Mouse (Mus musculus) urinary bladder, postnatal 25 days (tissue): Measurements from ENCODE around the gene Fry.

ENCODE experiments used
- DNase-seq: peaks from one replicate; pipeline ENCODE4 v3.0.0; 2022; ENCODE audit warnings: low spot score

The Fry gene

DNA sequence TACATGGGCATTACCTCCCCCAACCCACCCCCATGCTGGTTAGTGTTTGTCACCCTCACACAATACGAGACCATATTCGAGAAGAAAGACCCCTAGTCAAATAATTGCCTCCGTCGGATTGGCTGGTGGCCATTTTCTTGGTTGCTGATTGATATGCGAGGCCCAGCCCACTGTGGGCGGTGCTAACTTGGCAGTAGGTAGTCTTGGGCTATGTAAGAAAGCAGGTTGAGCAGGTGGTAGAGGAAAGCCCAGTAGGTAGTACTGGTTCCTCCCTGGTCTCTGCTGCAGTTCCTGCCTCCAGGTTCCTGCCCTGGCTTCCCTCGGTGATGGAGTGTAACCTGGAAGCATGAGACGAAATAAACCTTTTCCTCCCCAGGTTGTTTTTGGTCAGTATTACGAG, 153.7 kb downstream of the Fry start:
- DNase-seq, result no peak

DNA sequence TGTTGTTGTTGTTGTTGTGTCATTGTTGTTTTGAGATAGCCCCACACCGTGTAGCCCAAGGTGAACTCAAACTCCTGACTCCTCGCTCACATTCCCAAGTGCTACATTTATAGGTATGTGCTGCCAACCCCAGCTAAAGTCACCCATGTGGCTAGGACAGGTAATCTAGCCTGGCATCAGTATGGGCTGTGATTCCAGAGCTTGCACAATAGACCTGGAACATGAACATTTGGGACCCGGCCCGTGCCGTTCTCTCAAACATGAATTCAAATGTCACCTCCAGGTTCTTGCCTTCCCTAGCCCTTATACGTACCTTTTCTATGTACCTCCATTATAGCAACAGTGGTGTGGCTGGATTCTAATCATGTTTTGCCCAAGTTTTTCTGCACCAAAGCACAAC, 156.9 kb downstream of the Fry start:
- no peak for DNase-seq

DNA sequence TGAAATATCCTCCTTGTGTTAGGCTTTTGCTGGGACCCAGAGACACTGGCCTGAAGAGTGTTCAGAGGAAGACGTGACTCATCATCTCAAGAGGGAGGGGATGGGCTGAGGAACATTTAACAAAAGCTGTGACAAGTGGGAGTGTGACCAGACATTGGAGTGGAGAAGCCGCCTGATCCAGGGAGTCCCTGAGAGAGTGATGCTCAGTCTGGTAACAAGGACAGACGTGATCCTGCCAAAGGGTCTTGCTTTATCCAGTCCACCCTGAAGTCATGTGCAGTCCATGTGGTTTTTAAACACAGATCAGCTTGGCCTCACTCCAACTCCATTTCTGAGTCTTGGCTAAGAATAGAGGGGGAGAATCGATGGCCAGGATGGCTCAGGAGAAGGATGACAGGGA, 158.2 kb downstream of the Fry start:
- DNase-seq, result no peak

DNA sequence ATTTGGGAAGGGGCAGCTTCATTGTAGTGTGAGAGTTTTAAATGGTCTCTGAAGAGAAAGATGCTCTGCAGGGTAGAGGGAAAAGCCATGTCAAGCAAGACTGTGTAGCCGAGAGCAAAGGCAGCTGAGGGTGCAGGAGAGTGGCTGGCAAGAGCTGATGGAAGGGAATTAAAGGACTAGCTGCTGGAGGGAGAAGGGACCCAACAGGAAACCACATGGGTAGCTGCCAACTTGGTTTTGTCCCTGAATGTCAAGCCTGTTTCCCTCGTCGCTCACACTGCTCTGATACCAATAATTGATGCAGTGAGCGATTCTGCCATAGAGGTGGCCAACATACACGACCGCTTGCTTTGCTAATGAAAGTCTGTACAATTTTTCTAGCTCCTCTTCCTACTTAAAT, 160.9 kb downstream of the Fry start:
- no peak for DNase-seq

DNA sequence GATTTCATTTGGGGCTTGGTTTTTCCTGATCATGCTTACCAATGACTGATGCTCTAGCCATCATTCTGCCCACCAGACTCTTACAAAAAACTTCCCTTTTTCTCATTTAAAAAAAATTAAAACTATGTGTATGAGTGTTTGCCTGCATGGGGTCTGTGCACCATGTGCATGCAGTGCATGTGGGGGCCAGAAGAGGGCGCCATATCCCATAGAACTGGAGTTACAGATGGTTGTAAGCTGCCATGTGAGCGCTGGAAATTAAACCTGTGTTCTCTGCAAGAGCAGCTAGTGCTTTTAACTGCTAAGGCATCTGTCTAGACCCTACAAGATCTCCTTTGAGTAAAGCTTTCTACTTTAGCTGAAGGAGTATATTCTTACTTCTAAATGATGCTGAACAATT, 162.6 kb downstream of the Fry start:
- DNase-seq, result no peak

DNA sequence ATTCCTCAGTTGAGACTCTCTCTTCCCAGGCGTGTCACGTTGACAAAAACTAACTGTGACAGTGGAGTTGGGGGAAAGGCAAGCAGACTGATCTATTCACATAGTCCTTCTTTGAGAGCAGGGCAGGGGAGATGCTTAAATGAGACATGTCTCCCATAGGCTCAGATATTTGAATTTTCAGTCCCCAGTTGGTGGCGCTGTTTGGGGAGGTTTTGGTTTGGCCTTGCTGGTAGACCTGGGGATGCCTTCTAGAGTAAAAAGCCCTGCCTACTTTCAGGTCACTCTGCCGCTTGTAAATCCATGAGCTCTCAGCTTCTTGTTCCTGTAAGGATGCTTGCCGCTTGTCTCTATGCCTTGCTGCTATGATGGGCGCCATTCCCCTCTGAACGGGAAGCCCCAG, 163.6 kb downstream of the Fry start:
- DNase-seq, result no peak

DNA sequence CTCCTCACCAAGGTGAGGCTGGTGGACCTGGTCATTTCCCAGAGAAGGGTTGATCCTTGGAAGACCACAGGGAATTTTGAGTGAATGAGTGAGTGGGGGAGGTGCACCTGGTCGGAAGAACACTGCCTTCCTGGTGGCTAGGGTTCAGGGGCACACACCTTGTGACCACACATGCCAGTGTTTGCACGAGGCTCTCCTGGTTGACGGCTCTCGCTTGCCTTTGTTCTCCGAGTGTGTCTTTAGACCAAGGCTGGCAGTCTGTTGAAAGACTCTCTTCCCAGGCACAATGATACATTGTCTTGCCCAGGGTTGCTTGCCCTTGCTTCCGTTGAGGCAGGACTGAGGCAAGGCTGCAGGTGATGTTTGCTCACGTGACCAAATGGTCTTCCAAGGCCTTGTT, 169.5 kb downstream of the Fry start:
- no peak for DNase-seq

DNA sequence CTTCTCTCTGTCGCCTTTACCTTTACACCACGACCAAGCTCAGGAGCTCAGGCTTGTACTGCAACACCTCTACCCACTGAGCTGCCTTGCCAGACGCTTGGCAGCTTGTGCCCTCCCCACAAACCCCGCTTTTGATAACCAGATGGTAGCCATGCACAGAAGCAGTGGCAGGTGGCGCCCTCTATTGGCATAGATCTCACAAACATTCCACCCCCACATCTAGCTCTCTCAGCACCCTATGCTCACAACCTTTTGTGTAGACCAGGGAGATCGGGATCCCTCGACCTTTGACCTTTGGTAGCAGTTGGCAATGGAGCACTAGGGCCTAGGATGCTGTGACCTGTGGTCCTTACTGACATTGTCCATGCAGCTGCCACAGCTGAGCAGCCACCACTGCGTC, 171.2 kb downstream of the Fry start:
- DNase-seq, result no peak

DNA sequence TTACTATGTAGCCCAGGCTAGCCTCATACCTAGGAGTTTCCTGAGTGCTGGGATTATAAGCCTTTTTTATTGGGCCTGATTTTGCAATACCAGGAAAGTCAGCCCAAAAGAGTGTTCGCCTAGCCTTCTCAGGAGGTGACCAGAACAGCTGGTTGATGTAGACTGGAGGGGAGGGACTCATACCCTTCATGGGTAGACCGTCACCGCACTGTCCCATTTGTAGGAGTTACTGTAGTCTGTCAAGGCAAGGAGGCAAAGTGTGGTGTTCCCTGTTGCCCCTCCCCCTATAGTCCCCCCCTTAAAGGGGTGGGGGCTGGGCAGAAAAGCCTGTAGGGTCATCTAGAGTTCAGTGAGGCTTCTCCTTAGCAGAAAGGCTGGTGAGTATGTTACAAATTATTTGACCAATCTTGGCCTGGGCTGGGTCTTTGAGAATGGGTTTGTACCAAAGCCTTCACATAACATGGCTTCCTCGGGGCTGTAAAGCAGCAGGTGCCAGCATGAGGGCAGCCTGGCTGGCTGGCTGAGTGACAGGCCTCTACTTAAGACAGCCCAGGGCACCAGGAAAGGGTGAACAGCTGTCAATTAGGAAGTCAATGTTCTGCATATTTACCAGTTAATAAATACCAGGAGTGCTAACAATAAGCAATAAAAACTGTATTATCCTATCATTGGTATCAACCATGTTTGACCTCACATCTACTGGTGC, 172.2 kb downstream of the Fry start:
- no peak for DNase-seq

DNA sequence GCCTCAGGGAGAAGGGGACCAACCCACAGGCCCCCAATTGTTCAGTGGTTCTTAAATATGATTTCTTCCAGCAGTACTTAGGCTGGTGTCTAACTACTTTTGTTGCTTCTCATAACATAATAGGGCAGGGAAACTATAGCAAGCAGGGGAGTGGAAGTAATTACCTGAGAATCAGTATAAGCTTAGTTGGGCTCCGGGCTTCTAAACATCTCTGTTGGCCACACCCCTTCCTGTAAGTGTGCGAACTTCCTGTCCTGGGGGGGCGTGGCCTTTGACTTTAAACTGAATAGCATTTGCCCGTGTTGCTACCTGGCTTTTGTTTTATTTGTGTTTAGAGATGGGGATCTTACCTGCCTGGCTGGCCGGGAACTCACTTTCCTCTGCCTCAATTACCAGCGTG, 172.8 kb downstream of the Fry start:
- DNase-seq, result no peak

DNA sequence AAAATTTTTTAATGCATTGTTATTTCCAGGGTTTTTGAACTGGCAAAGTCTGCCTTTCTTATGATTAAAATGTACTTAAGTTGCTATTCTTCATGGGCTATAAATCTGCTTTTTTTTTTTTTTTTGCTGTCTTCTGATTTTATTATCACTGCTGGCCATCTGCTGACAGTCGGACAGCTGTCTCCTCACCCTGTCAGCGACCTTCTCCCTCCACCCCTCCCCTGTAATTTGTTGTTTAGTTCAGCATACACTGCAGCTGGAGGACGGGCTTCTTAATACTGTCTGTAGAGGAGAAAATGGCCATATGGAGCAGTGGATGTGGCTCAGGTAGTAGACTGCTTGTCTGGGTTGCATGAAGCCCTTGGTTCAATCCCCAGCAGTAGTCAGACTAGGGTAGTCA, 173.7 kb downstream of the Fry start:
- no peak for DNase-seq

DNA sequence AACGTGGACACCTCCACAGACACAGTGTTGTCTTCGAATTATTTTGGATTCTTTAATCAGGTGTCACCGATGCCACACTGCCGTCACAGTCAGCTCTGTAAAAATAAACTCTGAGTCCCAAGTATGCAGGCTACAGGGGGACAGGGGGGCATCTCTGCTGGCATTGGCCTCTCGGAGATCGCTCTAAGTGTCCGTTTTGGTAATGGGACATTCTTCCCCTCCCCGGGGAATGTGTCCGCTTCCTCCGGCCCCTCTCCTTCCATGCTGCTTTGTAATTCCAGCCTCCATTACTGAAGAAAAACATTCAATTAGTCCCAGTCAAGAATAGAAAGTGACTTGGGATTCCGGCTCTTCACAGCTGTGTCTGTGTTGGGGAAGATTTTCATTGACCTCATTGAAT, 175.9 kb downstream of the Fry start:
- DNase-seq, result no peak

DNA sequence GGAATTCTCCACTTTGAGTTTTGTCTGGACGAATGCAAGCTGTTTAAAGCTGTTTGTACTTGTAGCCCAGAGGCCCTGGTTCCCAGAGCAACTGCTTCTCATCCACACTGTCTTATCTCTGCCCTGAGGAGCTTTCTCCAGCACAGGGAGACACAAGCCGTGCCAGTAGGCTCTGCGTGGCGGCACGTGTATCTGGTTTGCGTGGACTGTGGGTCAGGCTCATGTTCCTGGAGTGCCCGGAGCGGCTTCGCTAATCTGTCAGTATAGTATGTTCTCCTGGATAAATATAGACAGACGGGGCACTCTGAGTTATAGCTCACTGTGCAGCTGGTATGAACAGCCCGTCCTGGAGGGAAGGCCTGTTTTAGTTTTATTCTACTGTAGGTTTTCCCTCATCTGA, 176.7 kb downstream of the Fry start:
- DNase-seq, result no peak

DNA sequence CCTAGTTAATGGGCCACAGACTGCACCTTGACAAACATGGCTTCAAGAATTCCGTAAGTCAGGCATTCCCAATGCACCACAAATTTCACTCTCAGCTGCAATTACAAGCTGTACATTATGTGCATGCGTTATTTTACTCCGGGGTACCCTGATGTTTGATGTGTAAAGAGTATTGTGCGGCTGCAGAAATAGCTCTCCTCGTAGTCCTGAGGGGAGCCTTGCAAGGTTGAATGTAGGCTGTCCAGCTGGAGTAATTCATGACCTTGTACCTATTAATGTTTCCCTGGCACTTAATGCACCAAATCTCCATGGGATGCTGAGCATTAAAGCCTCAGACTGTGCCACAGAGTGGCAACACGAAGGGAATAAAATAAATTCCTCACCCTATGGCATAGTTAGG, 180.5 kb downstream of the Fry start:
- no peak for DNase-seq

DNA sequence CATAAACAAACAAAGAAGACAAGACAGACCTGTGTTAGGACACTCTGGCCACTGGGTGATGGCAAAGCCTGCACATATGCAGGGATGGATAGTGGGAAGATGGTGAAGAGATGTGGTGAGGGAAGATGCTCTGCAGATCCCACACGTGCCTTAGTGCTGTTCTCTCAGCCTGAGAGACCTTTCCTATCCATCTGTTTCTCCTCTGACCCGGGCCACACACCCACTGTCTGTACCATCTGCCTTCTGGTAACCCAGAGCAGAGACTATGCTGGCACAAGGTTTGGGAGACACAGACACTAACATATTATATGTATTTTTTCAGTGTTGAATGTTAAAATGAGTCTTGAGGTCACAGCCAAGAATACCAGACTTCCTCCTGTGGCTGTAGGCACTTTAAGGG, 183.7 kb downstream of the Fry start:
- no peak for DNase-seq

DNA sequence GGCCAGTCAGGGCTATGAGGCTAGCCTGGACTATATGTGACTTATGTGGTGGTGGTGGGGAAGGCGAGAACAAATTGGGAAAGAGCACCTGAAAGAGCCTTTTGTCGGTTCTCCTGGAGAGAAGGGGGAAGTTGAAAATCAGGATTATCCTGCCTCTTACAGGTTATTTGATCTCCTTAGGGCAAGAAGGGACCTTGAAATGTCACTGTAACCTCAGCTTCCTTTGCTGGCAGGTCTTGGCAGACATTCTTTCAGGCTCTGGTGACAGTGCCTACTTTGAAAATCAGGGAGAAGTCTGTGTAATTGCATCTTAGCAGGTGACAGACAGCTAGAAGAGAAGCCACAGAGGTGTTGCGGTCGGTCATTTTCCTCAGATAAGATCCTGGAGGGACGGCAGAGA, 184.6 kb downstream of the Fry start:
- DNase-seq, result no peak

DNA sequence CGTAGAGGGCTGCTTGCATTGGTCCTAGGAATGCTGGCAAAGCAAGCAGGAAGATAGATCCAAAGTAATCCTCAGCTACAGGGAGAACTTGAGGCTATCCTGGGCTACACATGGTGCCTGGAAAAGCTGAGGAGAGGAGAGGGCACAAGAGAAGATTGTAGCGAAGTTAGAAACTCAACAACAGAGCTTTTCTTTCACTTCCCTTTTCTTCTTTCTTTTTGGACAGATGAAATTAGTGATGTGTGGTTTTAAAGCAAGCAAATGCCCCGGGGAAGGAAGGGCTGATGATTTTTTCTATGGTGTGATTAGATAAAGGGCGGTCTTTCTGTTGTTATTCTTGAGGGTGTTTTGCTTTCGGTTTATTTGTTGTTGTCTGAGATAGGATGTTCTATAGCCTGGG, 188.1 kb downstream of the Fry start:
- no peak for DNase-seq

DNA sequence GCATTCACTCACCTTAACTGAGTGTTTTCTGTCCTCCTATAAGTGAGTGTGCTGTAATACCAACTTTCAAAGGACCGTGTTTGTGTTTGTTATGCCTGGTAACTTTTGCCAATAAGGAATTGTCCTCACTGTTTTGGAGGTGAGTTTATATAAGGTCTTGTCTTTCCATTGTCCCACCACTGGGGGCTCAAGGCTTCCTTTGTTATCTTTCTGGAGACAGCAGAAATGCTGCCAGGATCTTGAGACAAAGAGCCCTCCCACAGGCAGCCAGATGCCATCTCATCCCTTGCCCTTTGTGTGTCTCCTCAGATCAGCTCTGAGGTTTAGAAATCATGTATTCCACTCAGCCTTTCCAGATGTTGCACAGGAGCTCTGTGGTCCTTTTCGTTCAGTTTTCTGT, 194.8 kb downstream of the Fry start:
- no peak for DNase-seq

DNA sequence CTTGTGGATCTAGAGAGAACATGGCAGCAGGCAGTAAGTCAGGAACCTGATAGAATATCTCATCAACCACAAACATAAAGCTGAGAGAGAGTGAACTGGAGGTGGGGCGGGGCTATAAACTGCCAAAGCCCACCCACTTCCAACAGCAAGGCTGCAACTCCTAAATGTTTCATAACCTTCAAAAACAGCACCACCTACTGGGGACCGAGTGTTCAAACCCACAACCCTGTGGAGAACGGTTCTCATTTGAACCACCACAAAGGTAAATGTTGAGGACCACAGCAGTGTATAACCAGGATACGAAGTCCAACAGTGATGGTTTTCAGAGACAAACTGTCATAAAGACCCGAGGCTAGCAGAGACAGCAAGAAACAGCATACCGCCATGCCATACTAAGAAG, 196.1 kb downstream of the Fry start:
- no peak for DNase-seq

DNA sequence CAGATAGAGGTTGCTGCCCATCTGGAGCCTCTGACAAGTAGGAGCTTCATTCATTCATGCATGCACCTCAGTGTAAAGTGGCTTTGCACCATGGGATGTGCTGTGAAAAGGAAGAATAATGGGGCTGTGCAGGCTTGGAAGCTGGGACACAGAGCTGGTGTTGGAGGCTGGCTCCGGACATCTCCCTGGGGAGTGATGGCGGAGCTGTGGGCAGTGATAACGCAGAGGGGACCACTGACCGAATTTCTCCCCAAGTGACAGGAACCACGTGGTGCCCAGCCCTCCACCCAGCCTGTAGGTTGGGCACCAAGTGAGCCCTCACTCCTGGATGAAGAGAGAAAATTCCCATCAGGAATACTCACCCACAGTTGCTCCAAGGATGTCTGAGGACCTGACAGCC, 207.0 kb downstream of the Fry start:
- DNase-seq, result no peak

DNA sequence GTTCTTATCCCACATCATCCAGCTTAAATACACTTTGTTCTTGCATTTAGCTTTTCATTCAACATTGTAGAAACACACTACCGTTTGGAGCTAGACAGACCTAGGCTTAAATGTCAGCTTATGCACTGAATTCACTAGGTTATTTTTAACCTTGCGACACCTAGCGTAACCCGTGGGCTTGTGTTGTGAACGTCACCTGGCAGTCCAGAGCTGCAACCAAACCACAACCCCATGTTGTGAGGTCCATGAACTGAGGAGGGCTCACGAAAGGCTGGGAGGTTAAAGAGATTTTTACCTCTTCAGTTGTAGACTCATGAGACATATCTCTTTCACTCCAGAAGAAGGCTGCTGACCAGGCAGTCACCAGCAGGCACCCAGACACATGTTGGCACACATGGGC, 210.2 kb downstream of the Fry start:
- DNase-seq, result no peak

DNA sequence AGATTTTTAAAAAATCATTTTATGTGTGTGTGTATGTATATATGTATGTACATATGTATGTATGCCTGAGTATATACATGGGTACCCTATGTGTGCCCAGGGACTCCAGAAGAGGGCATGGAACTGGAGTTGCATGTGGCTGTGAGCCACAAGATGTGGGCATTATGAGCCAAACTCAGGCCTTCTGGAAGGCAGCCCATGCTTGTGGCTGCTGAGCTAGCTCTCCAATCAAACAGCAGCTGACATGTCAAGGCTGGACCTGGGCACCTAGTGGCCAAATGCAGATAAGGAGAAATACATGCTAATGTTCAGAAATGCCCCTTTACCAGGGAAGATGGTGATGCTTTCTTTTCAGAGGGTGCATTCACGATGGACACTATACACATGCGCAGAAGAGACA, 213.4 kb downstream of the Fry start:
- DNase-seq, result no peak

DNA sequence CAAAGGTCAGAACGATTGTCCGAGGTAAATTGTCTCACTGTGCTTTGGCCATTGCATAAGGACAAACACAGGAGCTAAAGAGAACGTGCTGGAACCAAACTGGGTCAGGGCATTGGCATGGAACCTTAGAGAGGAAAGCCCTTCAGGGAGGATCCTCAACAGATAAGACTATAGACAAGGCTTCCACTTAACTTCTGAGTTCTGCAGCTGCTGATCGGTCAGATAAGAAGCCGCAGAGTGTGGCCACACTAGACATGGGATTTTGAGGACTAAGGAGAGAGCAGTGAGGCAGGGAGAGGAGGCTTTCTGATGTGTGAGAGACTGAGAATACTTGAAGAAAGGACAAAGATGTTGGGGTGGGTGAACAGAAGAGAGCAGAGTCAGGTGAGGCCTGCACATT, 214.4 kb downstream of the Fry start:
- no peak for DNase-seq

DNA sequence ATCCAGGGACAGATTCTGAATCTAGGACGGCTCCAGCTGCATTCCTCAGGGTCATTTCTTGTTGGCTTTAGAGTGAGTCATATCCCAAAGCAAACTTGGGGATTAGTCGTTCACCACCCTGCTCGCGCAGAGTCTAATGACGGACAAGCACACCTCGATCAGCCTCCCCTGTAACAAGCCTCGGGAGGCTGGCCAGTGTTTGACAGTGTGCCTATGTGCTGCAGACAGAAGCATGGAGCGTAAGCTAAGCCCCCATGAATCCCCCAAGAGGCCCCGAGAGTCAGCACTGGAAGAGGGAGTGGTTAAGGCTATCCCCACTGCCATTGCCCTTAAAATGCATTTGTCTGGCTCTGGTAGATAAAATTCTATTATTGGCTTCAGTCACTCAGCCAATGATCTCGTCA, 214.9 kb downstream of the Fry start:
- no peak for DNase-seq

DNA sequence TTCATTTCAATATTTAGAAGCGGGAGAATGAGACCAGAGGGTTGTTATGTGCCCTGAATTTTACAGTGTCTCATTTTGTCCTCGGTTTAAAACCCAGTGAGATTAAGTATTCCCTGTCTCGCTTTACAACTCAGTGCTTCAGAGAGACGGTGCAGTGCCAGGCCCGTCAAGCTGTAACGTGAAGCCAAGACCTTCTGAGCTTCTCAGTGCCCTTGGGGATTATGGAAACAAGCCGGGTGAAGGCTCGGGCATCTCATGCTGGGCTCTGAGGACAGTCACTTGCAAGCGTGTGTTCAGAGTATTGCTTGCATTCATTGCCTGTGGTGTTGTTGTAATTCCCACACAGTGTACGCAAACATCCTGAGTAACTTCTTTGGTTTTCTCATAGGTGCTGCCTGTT, 218.0 kb downstream of the Fry start:
- no peak for DNase-seq
